Mouse (Mus musculus): ENCODE data around the gene Phlda1. TPM values are rescaled to one million over a fixed set of nuclear protein-coding genes. Genes with fewer than 3 reads are reported as not detected.

Gene Phlda1
- polyA plus RNA-seq (2017; shearing (Covaris generic)) = 40.1 TPM

GRCm38 (mm10) chr10:111506101-111506925 lies at the start of gene Phlda1:
TSS of gene Phlda1 (plus strand) at chr10:111506286.

GRCm38 (mm10) chr10:111472686-111473510 lies 33.2 kb upstream of the Phlda1 start, which contains the start of gene Nap1l1:
TSS of gene Nap1l1 (plus strand) at chr10:111473223.

Other genes with a start within 250 kb of the Phlda1 start
- 0.47 TPM for gene Bbs10, start 207.6 kb upstream of the Phlda1 start, polyA plus RNA-seq (2017; shearing (Covaris generic))
- gene Nap1l1, start 33.1 kb upstream of the Phlda1 start, polyA plus RNA-seq (2017; shearing (Covaris generic)) = 89.6 TPM

All from effector memory CD4-positive, alpha-beta T cell, adult 5 months (primary cell).